Mouse (Mus musculus) hindbrain, embryonic 12.5 days (tissue): Measurements from ENCODE around the gene 4930524B15Rik. TPM values are rescaled to one million over a fixed set of nuclear protein-coding genes. Genes with fewer than 3 reads are reported as not detected.
"Not testable (repeated sequence)": the region's sequence is repeated elsewhere in the genome, so short reads cannot be mapped to it uniquely, and the experiment has no call there.

ENCODE experiments used
- ATAC-seq: fragments of 200-750 bp; cut with Nextera tagmentation; 2 replicates; pipeline ENCODE4 v1.8.0; 2017; ENCODE audit warnings: moderate TSS enrichment; ENCODE audit not compliant: low FRiP score
- H3K27ac ChIP-seq: fragments of 300-500 bp; sonication (generic); 2 replicates; pipeline ENCODE4 v1.5.1; 2016; ENCODE audit warnings: mild to moderate bottlenecking
- H3K27me3 ChIP-seq: fragments of 300-500 bp; sonication (generic); 2 replicates; pipeline ENCODE4 v1.6.1; 2016; ENCODE audit warnings: mild to moderate bottlenecking
- H3K36me3 ChIP-seq: fragments of 300-500 bp; sonication (generic); 2 replicates; pipeline ENCODE4 v1.6.1; 2016; ENCODE audit warnings: mild to moderate bottlenecking
- H3K4me1 ChIP-seq: fragments of 300-500 bp; sonication (generic); 2 replicates; pipeline ENCODE4 v1.6.1; 2016
- H3K4me2 ChIP-seq: fragments of 300-500 bp; sonication (generic); replicated peaks from 2 replicates; pipeline ENCODE4 v1.6.1; 2016; ENCODE audit warnings: mild to moderate bottlenecking
- H3K4me3 ChIP-seq: fragments of 300-500 bp; sonication (generic); 2 replicates; pipeline ENCODE4 v1.5.1; 2016; ENCODE audit warnings: mild to moderate bottlenecking
- H3K9ac ChIP-seq: fragments of 300-500 bp; sonication (generic); 2 replicates; pipeline ENCODE4 v1.6.1; 2016; ENCODE audit warnings: mild to moderate bottlenecking, moderate library complexity
- H3K9me3 ChIP-seq: fragments of 300-500 bp; sonication (generic); replicated peaks from 2 replicates; pipeline ENCODE4 v1.6.1; 2016; ENCODE audit warnings: mild to moderate bottlenecking
- WGBS: fragments of 180-500 bp; shearing (Covaris S2); methylation state at CpG from one replicate; pipeline ENCODE4 v1.1.7; 2016; 5-methylcytosine and 5-hydroxymethylcytosine counted together
- polyA plus RNA-seq: library from polyadenylated mRNA; unstranded; fragments of >200 nt; fragmentation: Nextera tagmentation; extraction: Ambion mirVana; gene quantifications from 2 replicates; pipeline ENCODE4 v1.2.1, GENCODE M21; 2016

4930524B15Rik gene
- polyA plus RNA-seq, 1 experiment from 2014 or later: 0.58 TPM

DNA sequence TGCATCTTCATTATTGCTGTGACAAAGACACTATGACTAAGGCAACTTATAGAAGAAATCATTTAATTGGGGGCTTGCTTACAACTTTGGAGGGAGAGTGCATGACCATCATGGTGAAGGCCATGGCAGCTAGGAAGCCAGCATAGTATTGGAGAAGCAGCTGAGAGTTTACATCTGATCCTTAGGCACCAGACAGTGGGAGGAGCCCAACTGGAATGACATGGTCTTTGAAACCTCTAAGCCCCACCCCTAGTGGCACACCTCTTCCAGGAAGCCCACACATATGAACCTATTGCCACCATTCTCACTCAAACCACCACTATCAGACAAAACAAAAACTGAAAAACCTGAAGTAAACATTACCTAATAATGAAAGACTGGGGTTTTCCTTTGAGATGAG lies 5.3 kb upstream of the 4930524B15Rik start:
- Histone ChIP-seq H3K9me3 (no peaks in the 10 kb centered on the region), H3K27ac (no peak overlapping the region), H3K4me2 (no peak overlapping the region), H3K27me3 (no peaks in the 10 kb centered on the region), H3K9ac (no peak overlapping the region), H3K4me1 (no peaks in the 10 kb centered on the region), H3K4me3 (no peak overlapping the region), H3K36me3 (no peaks in the 10 kb centered on the region)
- ATAC-seq: no peak

GRCm38 (mm10) chr11:31963993-31964392 lies 1.4 kb upstream of the 4930524B15Rik start:
- Histone ChIP-seq H3K9me3 (no peaks in the 10 kb centered on the region), H3K36me3 (no peaks in the 10 kb centered on the region), H3K9ac (no peak overlapping the region), H3K4me1 (no peaks in the 10 kb centered on the region; the same call in 1 of the 2 replicates), H3K27me3 (no peaks in the 10 kb centered on the region), H3K27ac (no peak overlapping the region), H3K4me3 (no peak overlapping the region), H3K4me2 (no peak overlapping the region)
- WGBS: 100% methylated on average over 1 of the region's 1 CpGs
- no peak for ATAC-seq

DNA sequence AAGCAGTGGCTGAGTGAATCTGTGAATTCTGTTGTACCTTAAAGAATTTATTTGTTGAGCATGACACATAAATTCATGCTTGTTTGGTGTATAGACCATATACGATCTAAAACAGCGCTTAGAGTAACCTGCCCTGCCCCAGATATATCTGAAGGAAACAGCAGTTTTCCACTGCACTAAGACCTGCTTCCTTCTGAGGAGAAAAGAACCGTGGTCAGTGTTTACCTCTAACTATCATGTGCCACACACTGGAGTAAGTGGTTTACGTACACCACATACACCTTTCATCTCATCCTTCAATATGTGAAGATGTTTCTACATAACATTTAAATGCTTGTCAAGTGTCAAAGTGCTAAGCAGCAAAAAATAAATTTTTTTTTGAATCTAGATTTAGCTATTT lies 8.7 kb downstream of the 4930524B15Rik start:
- Histone ChIP-seq H3K9ac (no peak overlapping the region), H3K9me3 (no peaks in the 10 kb centered on the region), H3K36me3 (no peaks in the 10 kb centered on the region), H3K27ac (no peak overlapping the region), H3K4me3 (no peak overlapping the region), H3K27me3 (no peaks in the 10 kb centered on the region), H3K4me2 (no peak overlapping the region), H3K4me1 (no peaks in the 10 kb centered on the region)
- no peak for ATAC-seq
- WGBS: 83% methylated on average over 4 of the region's 4 CpGs

- ATAC-seq: no peak
- H3K36me3 ChIP-seq: no peaks in the 10 kb centered on the region
- no peak overlapping the region for H3K4me3 ChIP-seq
- no peak overlapping the region for H3K4me2 ChIP-seq
- H3K27me3 ChIP-seq: no peaks in the 10 kb centered on the region
- H3K9ac ChIP-seq: no peak overlapping the region
- no peaks in the 10 kb centered on the region for H3K4me1 ChIP-seq
- peaks cover 1% of the 10 kb centered on the region; the same call in 1 of the 2 replicates for H3K9me3 ChIP-seq
- no peak overlapping the region for H3K27ac ChIP-seq
- 61% methylated on average over 8 of the region's 8 CpGs for WGBS
These were observed 9.4 kb downstream of the 4930524B15Rik start for GRCm38 (mm10) chr11:31974826-31975225.

GRCm38 (mm10) chr11:31975678-31976077 lies 10.3 kb downstream of the 4930524B15Rik start:
- Histone ChIP-seq H3K4me1 (no peaks in the 10 kb centered on the region), H3K9me3 (peaks cover 4% of the 10 kb centered on the region; the same call in 1 of the 2 replicates), H3K4me2 (no peak overlapping the region), H3K4me3 (no peak overlapping the region), H3K9ac (no peak overlapping the region), H3K27ac (no peak overlapping the region), H3K36me3 (no peaks in the 10 kb centered on the region), H3K27me3 (no peaks in the 10 kb centered on the region)
- ATAC-seq: no peak
- 80% methylated on average over 5 of the region's 5 CpGs for WGBS

DNA sequence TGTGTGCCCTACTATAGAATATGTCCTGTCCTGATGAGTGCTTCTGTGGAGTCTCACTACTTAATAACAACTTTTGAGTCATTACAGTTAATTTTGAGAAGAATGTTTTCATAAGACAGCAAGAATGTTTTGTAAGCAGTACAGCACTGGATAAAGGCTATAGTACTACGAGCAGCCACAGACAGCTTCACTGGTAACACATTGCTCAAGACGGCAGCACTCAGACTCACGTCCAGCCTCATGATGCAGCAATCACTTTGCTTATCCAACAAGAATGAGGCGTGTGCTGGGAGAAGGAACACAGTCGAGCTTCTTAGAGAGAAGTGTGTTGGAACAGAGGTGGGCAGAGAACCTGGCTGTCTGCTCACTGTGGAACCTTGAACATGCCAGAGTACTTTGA lies 10.7 kb downstream of the 4930524B15Rik start:
- no peaks in the 10 kb centered on the region for H3K27me3 ChIP-seq
- no peak for ATAC-seq
- H3K9ac ChIP-seq: no peak overlapping the region
- H3K9me3 ChIP-seq: peaks cover 4% of the 10 kb centered on the region; the same call in 1 of the 2 replicates
- no peak overlapping the region for H3K27ac ChIP-seq
- H3K4me2 ChIP-seq: no peak overlapping the region
- H3K36me3 ChIP-seq: no peaks in the 10 kb centered on the region
- 79% methylated on average over 5 of the region's 5 CpGs for WGBS
- H3K4me1 ChIP-seq: no peaks in the 10 kb centered on the region
- H3K4me3 ChIP-seq: no peak overlapping the region

DNA sequence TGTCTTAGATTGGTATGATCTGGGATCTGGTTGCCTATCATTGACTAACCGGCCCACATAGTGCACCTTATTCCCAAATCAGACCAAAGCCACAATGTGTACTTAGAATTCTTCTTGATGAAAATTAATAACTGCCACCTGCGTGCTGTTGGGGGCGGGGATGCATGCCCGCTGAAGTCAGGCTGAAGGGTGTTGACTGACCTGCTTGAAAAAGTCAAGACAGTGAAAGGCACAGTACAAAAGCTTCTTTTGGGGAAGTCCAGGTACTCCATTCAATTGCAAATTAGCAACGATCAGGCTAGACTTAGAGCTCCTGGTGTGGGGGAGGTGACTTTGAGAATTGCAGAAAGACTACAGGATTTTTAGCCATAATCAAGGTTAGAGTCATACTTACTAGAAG lies 14.7 kb downstream of the 4930524B15Rik start:
- not testable (repeated sequence) for ATAC-seq, H3K9me3 ChIP-seq, H3K4me1 ChIP-seq, H3K27me3 ChIP-seq, H3K9ac ChIP-seq, H3K4me3 ChIP-seq, H3K36me3 ChIP-seq, H3K27ac ChIP-seq, H3K4me2 ChIP-seq
- 90% methylated on average over 5 of the region's 5 CpGs for WGBS

GRCm38 (mm10) chr11:31981830-31982229 lies 16.4 kb downstream of the 4930524B15Rik start:
- WGBS: 86% methylated on average over 7 of the region's 7 CpGs
- H3K9me3 ChIP-seq: peaks cover 4% of the 10 kb centered on the region; the same call in 1 of the 2 replicates
- no peak overlapping the region for H3K4me2 ChIP-seq
- no peaks in the 10 kb centered on the region for H3K27me3 ChIP-seq
- no peaks in the 10 kb centered on the region for H3K4me1 ChIP-seq
- no peak overlapping the region for H3K4me3 ChIP-seq
- no peaks in the 10 kb centered on the region for H3K36me3 ChIP-seq
- no peak overlapping the region for H3K9ac ChIP-seq
- no peak overlapping the region for H3K27ac ChIP-seq
- ATAC-seq: no peak

- H3K4me1 ChIP-seq, H3K27ac ChIP-seq, H3K4me3 ChIP-seq, H3K9me3 ChIP-seq, H3K9ac ChIP-seq, H3K4me2 ChIP-seq, H3K27me3 ChIP-seq, H3K36me3 ChIP-seq, ATAC-seq: not testable (repeated sequence)
- WGBS: 88% methylated on average over 13 of the region's 13 CpGs
These were observed 17.0 kb downstream of the 4930524B15Rik start for GRCm38 (mm10) chr11:31982247-31982943.

DNA sequence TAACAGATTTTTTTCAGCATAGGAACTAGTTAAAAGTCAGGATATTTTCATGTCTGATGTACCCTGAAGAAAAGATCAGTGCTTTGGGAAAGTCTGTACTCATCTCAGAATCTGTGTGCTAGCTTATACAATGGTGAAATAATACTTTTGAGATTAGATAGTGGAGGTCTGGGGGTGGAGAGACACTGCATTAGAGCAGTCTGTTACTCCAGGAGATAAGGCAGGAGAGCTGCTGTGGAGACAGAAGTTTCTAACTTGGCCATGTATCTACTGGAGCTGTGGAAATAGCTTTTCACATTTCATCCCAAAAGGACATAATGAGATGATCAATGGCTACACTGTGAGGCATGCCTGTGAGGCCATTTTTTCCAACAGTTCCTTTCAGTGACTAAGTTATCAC lies 17.9 kb downstream of the 4930524B15Rik start:
- no peaks in the 10 kb centered on the region for H3K27me3 ChIP-seq
- ATAC-seq: no peak
- no peak overlapping the region for H3K4me2 ChIP-seq
- H3K27ac ChIP-seq: no peak overlapping the region
- H3K4me1 ChIP-seq: no peaks in the 10 kb centered on the region
- H3K4me3 ChIP-seq: no peak overlapping the region
- H3K36me3 ChIP-seq: no peaks in the 10 kb centered on the region
- H3K9ac ChIP-seq: no peak overlapping the region
- peaks cover 4% of the 10 kb centered on the region; the same call in 1 of the 2 replicates for H3K9me3 ChIP-seq

DNA sequence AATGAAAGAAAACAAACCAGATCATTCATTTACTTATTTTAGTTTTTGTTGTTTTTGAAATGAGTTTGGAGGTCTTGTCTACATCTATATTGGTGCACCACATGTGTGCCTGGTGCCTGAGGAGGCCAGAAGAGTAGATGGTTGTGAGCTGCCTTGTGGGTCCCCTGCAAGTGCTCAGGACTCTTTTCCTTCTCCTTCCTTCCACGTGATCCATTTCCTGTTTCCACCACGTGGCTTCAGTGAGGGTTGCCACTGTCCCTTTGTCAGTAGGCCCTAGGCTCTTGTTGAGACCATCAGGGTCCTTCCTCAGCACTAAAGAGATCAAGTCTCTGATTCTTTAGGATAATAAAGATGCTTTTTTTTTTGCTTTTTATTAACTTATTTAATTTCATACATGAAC lies 19.4 kb downstream of the 4930524B15Rik start:
- Histone ChIP-seq H3K9ac (no peak overlapping the region), H3K27ac (no peak overlapping the region), H3K4me2 (no peak overlapping the region), H3K27me3 (no peaks in the 10 kb centered on the region), H3K36me3 (no peaks in the 10 kb centered on the region), H3K9me3 (peaks cover 3% of the 10 kb centered on the region; the same call in 1 of the 2 replicates), H3K4me1 (no peaks in the 10 kb centered on the region), H3K4me3 (no peak overlapping the region)
- no peak for ATAC-seq
- WGBS: 78% methylated on average over 2 of the region's 2 CpGs

GRCm38 (mm10) chr11:31992535-31992934 lies 27.1 kb downstream of the 4930524B15Rik start:
- 89% methylated on average over 3 of the region's 3 CpGs for WGBS

DNA sequence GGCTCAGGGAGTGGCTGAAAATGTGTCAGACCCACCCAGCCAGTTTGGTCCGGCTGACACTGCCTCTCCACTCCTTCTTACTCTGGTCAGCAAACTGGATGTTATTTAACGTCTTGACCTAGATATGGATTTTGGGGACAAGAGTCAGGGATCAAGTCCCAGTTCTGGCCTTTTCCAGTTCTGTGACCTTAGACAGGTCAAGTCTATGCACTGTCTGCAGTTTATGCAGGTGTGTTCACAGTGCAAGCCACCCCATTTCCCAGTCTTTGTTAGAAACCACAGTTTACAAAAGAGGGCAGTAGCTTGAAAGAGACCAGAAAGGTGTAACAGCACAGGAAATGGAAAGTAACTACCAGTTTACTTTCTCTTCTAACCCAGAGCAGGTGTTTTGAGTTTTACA lies 34.3 kb downstream of the 4930524B15Rik start:
- no peak; the same call in 1 of the 2 replicates for ATAC-seq
- H3K4me3 ChIP-seq: no peak overlapping the region
- H3K9me3 ChIP-seq: no peaks in the 10 kb centered on the region
- peaks cover 13% of the 10 kb centered on the region for H3K36me3 ChIP-seq
- no peak overlapping the region for H3K27ac ChIP-seq
- no peak overlapping the region for H3K9ac ChIP-seq
- 24% methylated on average over 2 of the region's 2 CpGs for WGBS
- no peaks in the 10 kb centered on the region for H3K27me3 ChIP-seq
- H3K4me2 ChIP-seq: no peak overlapping the region; the same call in 1 of the 2 replicates
- peaks cover 21% of the 10 kb centered on the region for H3K4me1 ChIP-seq

More at GRCm38 (mm10) chr11:31992535-31992934, 27.1 kb downstream of the 4930524B15Rik start:
- Histone ChIP-seq H3K36me3 (no peaks in the 10 kb centered on the region), H3K9ac (no peak overlapping the region), H3K4me3 (no peak overlapping the region), H3K27me3 (no peaks in the 10 kb centered on the region), H3K27ac (no peak overlapping the region), H3K9me3 (no peaks in the 10 kb centered on the region), H3K4me1 (no peaks in the 10 kb centered on the region), H3K4me2 (no peak overlapping the region)
- ATAC-seq: no peak
